Mouse (Mus musculus) mouse trophoblast stem cell (cell line): ENCODE measurements at regions not wholly inside any gene's neighbourhood (a gene's known extent, or its start where the extent isn't known, plus 50 kb on each side); places are given as distances from the start of the nearest gene placed in this dataset.
"Not testable (repeated sequence)": the region's sequence is repeated elsewhere in the genome, so short reads cannot be mapped to it uniquely, and the experiment has no call there.

ENCODE experiments used
- in situ Hi-C, 2 experiments: fragments of 300-500 bp; cut with MseI, MboI; formaldehyde crosslinking; loops; 2 replicates in 1 of 2; 3 replicates in 1 of 2; pipeline ENCODE4 v1.15.1; 2025

GRCm38 (mm10) chr7:73025640-73026039 lies 349.7 kb upstream of the Rgma start:
- in situ Hi-C loops, result no loop called here

DNA sequence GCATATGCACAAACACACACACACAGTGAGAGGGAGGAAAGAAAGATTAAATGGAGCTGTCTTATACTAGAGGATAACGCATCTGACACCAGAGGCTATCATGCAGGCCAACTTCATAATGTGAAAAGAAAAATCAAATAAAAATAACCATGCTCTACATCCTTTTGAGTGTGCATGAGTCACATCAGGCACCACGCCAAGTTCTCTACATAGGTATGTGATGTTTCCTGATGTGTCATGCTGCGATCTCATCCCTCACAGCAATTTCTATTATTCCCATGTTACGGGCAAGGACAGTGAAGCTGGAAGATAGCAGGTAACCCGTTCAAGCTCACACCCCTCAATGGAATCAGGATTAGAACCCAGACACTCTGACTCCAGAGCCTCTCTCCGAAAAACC lies 346.4 kb upstream of the Rgma start:
- in situ Hi-C loops, result no loop called here

DNA sequence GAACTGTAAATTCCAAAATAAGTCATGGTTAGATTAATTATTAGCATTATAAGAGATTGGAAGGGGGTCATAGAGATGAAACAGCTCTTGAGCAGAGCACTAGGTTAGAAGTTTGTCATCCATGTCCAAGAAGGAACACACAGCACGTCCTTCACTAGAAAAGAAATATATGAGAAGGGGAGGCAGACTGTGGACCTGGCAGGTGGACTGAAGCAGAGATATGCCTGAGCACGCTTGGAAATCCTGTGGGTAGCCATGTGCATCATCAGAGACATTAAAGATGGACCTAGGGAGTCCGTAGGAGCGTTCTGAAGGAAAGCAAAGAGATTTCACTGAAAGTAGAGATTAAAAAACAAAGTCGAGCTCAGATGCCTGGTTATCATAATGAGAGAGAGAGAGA lies 343.9 kb upstream of the Rgma start:
- in situ Hi-C loops, result no loop called here

DNA sequence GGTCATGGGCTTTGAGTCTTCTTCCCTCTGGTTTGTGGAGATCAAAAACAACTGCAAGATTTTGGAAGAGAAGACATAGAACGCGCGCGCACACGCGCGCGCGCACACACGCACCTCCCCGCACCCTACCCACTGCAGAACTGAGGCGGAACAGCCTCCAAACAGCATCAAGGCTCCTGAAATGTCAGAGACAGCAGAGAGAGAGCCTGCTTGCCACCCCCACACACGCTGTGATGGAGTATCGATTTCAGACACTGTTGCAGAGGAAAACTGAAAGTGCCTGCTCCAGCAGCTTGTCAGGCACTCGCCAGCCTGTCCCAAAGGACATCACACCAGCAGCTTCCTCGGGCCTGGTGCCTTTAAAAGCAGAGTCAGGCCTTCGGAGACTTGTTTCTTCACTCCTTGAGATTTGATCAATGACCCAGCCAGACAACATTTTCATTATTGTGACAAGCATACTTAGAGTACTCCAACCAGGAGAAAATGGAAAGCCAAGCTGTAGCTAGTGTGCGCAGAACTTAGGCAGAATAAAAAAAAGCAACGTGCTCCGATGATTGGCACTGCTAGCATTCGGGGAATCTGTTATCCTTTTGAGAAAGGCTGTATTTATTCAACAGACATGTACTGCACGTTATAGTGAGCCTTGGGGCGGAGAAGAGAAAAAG lies 342.9 kb upstream of the Rgma start:
- in situ Hi-C loops, result no loop called here

GRCm38 (mm10) chr7:73036801-73037555 lies 338.3 kb upstream of the Rgma start:
- in situ Hi-C loops, result no loop called here

- in situ Hi-C loops, result no loop called here
These were observed 337.7 kb upstream of the Rgma start for GRCm38 (mm10) chr7:73037638-73038037.

DNA sequence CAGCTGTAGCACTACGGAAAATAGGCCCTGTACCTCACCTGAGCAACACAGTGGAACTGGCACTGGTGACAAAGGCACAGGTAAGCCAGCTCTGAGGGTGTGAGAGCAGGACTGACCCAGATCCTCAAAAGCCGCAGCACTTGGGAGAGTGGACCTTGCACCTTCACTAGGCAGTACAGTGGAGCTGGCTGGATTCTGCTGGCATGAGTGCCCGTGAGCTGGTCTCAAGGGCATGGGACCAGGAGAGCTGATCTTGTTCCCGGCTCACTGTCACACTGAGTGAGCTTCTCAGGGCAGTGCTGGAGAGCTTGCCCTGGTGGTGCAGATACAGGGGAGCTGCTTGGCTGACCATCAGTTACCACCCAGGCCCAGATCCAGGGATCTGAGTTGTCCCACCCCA lies 335.4 kb upstream of the Rgma start:
- in situ Hi-C loops, result no loop called here

GRCm38 (mm10) chr7:73044316-73044715 lies 331.0 kb upstream of the Rgma start:
- in situ Hi-C loops, result no loop called here

DNA sequence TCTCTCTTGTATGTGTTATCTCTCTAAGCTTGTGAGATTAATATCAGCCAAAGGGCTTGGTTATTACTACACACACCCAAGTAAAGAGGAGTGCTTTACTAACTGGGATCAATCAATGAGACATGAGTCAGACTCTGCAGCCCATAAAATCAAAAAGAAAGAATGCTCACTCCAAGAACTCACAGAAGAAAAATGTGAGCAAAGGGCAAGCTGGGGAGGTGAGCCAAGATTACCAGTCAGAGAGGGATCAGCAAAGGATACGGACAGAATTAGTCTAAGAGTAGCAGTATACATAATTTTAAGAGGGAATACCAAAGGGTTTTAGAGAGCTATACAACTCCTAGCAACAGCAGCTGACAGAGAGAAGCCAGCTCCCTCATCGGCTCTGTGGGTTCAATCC lies 319.4 kb upstream of the Rgma start:
- in situ Hi-C loops, result no loop called here

GRCm38 (mm10) chr7:73063556-73063955 lies 311.8 kb upstream of the Rgma start:
- in situ Hi-C loops, result no loop called here

DNA sequence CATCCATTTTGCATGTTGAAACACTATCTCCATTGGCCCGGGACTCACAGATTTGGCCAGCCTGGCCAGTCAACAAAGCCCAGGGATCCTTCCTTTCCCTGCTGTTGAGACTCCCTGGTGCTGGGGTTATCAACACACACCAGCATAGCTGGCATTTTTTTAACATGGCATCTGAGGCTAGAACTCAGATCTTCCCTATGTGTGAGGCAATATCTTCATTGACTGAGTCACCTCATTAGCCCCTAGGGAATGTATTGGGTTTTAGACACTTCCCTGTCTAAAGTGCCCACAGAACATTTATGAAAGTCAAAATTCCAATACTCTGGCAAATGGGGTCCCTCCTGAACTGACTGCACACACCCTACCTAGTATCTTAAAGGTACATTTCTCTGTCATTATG lies 306.8 kb upstream of the Rgma start:
- in situ Hi-C loops, result no loop called here

DNA sequence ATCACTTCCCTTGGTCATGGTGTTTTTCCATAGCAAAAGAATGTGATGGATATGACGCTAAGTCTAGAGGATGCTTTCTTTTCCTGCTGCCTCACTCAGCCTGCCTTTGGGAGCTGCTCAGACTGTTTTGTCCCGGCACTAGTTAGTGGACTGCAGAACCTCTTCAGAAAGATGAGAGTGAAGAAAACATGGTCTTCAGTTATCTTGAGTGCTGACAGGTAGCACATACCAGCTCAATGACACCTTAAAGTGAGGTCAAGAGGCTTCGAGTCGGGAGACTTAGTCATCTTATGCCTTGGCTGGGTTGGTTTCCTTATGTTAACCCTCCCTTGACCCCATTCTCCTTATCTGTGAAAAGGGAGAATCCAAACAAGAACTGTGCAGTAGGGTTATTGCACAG lies 306.0 kb upstream of the Rgma start:
- in situ Hi-C loops, result no loop called here

DNA sequence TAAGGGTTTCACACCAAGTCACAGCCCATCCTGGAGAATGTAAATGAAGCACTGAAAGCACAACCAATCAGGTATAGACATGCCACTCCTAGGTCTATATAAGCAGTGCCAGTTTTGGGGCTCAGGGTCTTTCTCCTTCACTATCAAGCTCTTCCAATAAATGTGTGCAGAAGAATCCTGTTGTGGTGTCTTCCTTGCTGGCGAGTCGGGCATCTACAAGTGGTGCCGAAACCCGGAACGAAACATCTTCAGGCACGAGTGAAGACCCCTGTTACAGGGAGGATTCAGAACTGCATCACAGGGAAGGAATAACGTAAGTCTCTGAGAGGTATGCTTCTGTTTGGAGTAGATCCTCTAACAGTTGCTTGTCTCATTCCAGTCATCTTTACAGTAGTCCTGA lies 299.9 kb upstream of the Rgma start:
- in situ Hi-C loops, result not testable (repeated sequence)

DNA sequence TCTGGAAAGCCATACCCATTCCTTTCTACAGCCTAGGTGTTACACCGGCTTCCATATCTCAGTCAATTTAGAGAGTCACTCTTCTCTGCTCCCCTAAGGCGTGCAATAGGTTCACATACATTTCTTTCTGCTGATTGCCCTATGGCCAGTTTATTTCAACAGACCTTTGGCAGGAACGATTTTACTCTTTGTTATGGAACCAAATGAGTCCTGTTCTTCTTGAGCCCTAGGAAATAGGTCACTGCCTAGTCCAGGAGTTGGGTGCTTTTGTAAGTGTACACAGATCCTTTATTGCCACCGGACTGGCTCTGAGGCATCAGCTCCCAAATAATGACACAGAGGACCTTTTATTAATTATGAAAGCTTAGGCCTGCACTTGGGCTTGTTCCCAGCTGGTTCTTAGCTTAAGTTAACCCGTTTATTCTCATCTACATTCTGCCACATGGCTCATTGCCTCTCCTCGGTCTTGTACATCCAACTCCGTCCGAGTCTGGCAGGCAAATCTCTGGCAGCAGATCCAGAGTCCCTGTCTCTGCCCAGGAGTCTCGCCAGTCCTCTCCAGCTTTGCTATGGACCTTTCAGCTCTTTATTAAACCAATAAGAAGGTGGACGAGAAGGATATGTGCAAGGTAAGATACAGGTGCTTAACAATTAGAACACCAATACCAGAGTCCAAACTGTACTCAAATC lies 287.7 kb upstream of the Rgma start:
- in situ Hi-C loops, result no loop called here

DNA sequence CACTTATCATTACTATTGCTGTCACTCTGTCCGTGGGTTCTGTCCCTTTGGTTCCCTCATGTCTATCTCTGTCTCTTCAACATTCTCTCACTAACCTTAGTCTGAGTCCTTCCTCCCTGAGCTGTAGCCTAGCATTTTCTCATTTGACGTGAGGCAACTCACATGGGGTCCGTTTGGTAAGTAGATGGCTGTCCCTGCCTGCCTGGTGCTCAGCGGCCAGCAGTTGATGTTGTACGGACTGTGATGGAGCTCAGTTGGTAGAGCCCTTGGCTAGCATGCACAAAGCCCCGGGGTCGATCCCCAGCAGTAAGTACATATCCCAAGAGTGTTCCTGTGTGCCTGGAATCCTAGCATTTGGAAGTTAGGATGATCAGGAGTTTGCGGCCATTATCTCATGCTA lies 287.0 kb upstream of the Rgma start:
- in situ Hi-C loops, result no loop called here

GRCm38 (mm10) chr7:73091758-73092157 lies 283.6 kb upstream of the Rgma start:
- in situ Hi-C loops, result no loop called here

DNA sequence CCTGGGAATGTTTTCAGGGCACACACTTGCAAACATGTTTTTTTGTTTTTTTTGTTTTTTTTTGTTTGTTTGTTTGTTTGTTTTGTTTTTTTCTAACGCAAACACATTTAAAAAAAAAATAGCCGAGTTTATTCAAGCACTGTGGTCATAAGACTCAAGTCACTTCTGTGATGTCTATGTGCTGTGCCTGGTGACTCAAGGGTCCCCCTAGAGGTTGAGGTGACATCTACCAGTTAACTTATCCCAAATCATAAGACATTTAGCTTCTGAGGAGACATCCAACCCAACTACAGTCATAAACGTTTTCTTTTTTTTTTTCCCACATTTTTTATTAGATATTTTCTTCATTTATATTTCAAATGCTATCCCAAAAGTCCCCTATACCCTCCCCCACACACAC lies 281.2 kb upstream of the Rgma start:
- in situ Hi-C loops, result no loop called here

- in situ Hi-C loops, result no loop called here
These were observed 256.4 kb upstream of the Rgma start for GRCm38 (mm10) chr7:73118871-73119270.

- in situ Hi-C loops, result no loop called here
These were observed 255.0 kb upstream of the Rgma start for GRCm38 (mm10) chr7:73120276-73120675.

DNA sequence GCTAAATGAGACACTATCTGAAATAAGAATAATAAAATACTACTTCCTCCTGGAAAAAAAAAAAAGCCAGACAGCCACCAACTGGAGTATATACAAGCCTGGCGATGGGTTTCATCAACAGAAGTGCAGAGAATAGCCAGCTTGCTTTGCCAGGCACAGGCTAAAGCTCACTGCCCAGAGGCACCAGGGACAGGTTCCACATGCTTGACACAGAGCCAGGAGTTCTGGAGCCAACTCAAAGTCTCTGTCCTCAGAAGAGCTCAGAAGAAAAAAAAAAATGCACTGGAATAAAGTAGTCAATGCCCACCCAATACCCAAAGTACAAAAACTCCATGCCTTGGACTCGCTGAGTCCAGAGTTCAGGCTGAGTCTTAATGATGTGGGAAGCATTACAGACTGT lies 250.3 kb upstream of the Rgma start:
- in situ Hi-C loops, result no loop called here

- in situ Hi-C loops, result no loop called here
These were observed 249.4 kb upstream of the Rgma start for GRCm38 (mm10) chr7:73125864-73126263.

DNA sequence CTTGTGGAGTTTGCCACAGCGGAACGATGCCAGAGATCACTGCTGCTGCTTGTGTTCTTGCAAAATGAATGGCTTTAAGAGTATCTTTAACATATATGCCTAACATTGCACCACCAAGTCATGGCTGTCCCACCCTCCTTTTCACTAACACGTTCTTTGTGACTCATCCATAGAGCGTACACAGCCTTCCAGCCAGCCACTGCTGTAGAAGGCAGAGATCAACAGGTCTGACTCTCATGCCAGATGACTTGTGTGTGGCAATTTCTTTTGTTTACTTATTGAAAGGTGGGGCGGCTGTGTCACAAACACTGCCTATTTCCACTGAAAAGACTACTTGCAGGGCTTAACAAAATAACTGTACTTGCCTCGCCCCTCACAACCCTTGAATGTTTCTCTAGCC lies 239.5 kb upstream of the Rgma start:
- in situ Hi-C loops, result no loop called here

- in situ Hi-C loops, result no loop called here
These were observed 237.0 kb upstream of the Rgma start for GRCm38 (mm10) chr7:73138269-73138668.
